Mouse (Mus musculus): Measurements from ENCODE around the gene Tmub2. TPM values are rescaled to one million over a fixed set of nuclear protein-coding genes. Genes with fewer than 3 reads are reported as not detected.
"Not testable (repeated sequence)": the region's sequence is repeated elsewhere in the genome, so short reads cannot be mapped to it uniquely, and the experiment has no call there.

Tmub2 gene
- polyA plus RNA-seq, 1 experiment from 2014 or later = 58.3 TPM

DNA sequence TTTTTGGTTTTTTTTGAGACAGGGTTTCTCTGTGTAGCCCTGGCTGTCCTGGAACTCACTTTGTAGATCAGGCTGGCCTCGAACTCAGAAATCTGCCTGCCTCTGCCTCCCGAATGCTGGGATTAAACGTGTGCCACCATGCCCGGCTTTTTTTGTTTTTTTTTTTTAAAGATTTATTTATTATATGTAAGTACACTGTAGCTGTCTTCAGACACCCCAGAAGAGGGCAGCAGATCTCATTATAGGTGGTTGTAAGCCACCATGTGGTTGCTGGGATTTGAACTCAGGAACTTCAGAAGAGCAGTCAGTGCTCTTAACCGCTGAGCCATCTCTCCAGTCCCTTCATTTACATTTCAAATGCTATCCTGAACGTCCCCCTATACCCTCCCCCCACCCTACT is 4.5 kb upstream of the Tmub2 start:
- H3K4me3 ChIP-seq (replicated peaks); H3K27ac ChIP-seq (replicated peaks); H3K9ac ChIP-seq; H3K27me3 ChIP-seq; H3K9me3 ChIP-seq (replicated peaks); H3K4me2 ChIP-seq (replicated peaks); H3K36me3 ChIP-seq; ATAC-seq (ENCODE audit: insufficient number of reproducible peaks, low FRiP score, low TSS enrichment, low read depth): not testable (repeated sequence)
- WGBS = 74% methylated on average over 6 of the region's 6 CpGs
- H3K4me1 ChIP-seq = peaks cover 16% of the 10 kb centered on the region

GRCm38 (mm10) chr11:102283922-102284321 is 809 bp upstream of the Tmub2 start:
- Histone ChIP-seq H3K4me3 (replicated peaks) (peak overlapping the region; percentile 83), H3K27ac (replicated peaks) (peak overlapping the region; percentile 91), H3K9ac (no peak overlapping the region; the same call in 1 of the 2 replicates), H3K4me2 (replicated peaks) (peak overlapping the region; percentile 76), H3K27me3 (no peaks in the 10 kb centered on the region), H3K36me3 (peaks cover 19% of the 10 kb centered on the region), H3K4me1 (peaks cover 21% of the 10 kb centered on the region), H3K9me3 (replicated peaks) (no peaks in the 10 kb centered on the region)
- ATAC-seq (ENCODE audit: insufficient number of reproducible peaks, low FRiP score, low TSS enrichment, low read depth) = no peak
- WGBS = 89% methylated on average over 6 of the region's 6 CpGs

DNA sequence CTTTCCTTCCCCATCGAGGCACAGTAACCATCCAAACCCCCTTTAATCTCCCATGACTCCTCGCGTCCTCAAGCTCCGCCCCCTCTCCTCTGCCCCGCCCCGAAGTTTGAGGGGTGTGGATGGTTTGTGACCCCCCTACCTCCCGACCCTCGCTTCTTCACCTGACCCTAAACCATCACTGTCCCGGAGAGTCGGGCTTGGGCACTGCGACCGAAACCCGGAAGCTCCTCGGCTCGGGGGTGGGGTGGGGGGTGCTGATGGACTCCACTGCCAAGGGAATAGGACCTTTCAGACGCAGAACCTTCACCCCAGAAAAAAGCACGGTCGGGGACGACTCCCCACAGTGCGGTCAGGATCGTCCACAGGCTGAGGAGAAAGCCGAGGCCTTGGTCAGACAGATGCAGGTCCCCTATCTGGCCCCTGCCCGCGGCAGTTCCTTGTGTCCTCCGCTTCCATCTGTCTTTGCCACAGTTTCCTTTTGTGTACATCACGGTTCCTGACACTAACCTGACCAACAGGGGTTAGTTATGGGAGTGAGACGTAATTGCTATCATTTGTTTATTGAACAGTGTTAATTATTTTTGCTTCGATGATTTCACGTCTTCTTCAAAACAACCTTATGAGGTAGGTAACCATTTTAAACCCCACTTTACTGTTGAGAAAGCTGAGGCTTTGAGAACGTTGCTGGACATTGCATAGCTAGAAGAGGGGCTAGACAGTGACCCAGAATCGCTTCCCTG is 534 bp downstream of the Tmub2 start:
- no peaks in the 10 kb centered on the region for H3K9me3 ChIP-seq (replicated peaks)
- no peaks in the 10 kb centered on the region for H3K27me3 ChIP-seq
- peaks cover 21% of the 10 kb centered on the region for H3K4me1 ChIP-seq
- peak overlapping the region; percentile 91 for H3K27ac ChIP-seq (replicated peaks)
- H3K4me2 ChIP-seq (replicated peaks) = peak overlapping the region; percentile 76
- H3K4me3 ChIP-seq (replicated peaks) = peak overlapping the region; percentile 83
- 4% methylated on average over 31 of the region's 31 CpGs for WGBS
- peak; percentile 61 for ATAC-seq (ENCODE audit: insufficient number of reproducible peaks, low FRiP score, low TSS enrichment, low read depth)
- peak overlapping the region; percentile 81 for H3K9ac ChIP-seq
- peaks cover 28% of the 10 kb centered on the region for H3K36me3 ChIP-seq

- Histone ChIP-seq H3K9me3 (replicated peaks) (no peaks in the 10 kb centered on the region), H3K4me2 (replicated peaks) (no peak overlapping the region), H3K9ac (no peak overlapping the region), H3K4me1 (peaks cover 21% of the 10 kb centered on the region), H3K4me3 (replicated peaks) (no peak overlapping the region), H3K36me3 (peaks cover 50% of the 10 kb centered on the region), H3K27ac (replicated peaks) (no peak overlapping the region), H3K27me3 (no peaks in the 10 kb centered on the region)
- 90% methylated on average over 8 of the region's 8 CpGs for WGBS
- no peak for ATAC-seq (ENCODE audit: insufficient number of reproducible peaks, low FRiP score, low TSS enrichment, low read depth)
Observed at GRCm38 (mm10) chr11:102287485-102287884, 2.8 kb downstream of the Tmub2 start.

DNA sequence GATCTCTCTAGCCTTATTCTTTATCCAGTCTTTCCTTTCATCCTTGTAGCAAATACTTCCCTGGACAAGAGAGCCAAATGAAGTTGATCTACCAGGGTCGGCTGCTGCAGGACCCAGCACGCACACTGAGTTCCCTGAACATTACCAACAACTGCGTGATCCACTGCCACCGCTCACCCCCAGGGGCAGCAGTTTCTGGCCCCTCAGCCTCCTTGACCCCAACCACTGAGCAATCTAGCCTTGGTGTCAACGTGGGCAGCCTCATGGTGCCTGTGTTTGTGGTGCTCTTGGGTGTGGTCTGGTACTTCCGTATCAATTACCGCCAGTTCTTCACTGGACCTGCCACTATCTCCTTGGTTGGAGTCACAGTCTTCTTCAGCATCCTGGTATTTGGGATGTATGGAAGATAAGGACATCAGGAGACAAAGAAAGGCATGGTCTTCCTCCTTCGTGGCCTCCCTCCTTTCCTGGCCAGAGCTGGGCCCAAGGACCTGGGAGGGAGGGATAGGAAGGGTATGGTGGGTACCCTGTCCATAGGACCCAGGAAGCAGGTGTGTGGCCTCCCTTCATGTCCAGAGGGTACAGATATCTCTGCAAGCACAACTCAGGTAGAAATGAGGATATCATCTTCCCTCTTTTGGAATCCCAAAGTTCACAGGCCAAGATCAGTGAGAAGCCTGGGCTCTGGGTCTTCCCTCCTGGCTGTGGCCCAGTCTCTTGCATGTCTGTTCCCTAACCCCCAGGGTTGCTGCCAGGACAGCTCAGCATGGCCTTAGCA is 3.5 kb downstream of the Tmub2 start:
- Histone ChIP-seq H3K36me3 (peaks cover 57% of the 10 kb centered on the region), H3K4me3 (replicated peaks) (no peak overlapping the region), H3K9ac (no peak overlapping the region), H3K9me3 (replicated peaks) (no peaks in the 10 kb centered on the region), H3K27me3 (no peaks in the 10 kb centered on the region), H3K4me2 (replicated peaks) (no peak overlapping the region), H3K4me1 (peaks cover 21% of the 10 kb centered on the region), H3K27ac (replicated peaks) (no peak overlapping the region)
- WGBS = 80% methylated on average over 8 of the region's 8 CpGs
- ATAC-seq (ENCODE audit: insufficient number of reproducible peaks, low FRiP score, low TSS enrichment, low read depth) = no peak

DNA sequence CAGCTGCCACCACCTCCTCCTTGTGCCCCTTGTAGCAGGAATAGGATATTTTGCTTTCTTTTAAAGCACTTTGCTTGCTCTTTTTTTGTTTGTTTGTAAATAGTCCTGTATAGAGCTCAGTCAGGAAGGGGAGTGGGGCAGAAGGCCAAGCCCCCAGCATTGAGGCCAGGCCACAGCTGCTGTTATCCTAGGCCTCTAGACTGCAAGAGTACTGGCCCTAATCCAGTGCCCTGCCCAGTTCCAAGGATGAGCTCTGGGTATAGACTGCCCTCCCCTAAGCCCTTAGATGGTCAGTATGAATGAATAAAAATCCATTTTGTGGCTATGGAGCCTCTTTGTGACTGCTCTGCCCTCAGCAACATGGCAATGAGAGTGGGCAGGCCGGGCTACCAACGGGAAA is 4.2 kb downstream of the Tmub2 start:
- no peak overlapping the region for H3K9ac ChIP-seq
- no peak for ATAC-seq (ENCODE audit: insufficient number of reproducible peaks, low FRiP score, low TSS enrichment, low read depth)
- H3K36me3 ChIP-seq = peaks cover 64% of the 10 kb centered on the region
- no peaks in the 10 kb centered on the region for H3K27me3 ChIP-seq
- H3K4me3 ChIP-seq (replicated peaks) = no peak overlapping the region
- H3K27ac ChIP-seq (replicated peaks) = 0 out of 2 replicates have a peak overlapping the region, but pooled peaks have one; percentile 34
- H3K4me1 ChIP-seq = peaks cover 22% of the 10 kb centered on the region
- H3K9me3 ChIP-seq (replicated peaks) = no peaks in the 10 kb centered on the region
- 60% methylated on average over 2 of the region's 2 CpGs for WGBS
- H3K4me2 ChIP-seq (replicated peaks) = no peak overlapping the region

DNA sequence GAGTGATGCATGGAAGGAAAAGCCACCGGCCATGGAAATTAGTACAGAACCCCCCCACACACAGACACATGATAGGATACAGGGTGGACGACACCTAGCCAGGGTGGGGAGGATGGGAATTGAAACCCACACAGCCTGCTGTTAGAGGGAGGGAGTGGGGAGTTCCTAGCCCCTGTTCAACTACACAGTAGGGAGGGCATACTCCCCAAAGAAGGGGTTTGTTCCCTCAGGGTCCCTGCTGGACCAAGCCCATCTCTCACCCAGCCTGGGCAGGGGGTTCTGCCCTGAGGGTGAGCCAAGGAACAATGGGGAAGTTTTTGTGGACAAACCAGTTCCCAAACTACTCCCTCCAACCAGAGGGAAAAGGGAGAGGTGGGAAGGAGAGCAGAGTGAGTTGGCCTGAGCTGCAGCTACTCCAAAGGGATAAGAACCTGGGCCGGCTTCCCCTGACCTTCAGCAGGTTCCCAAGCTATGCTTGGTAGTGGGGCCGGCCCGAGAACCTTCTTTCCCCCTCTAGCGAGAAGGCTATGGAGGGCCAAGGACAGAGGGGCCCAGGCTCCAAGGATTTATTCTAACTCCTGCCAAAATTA is 4.9 kb downstream of the Tmub2 start:
- WGBS = 41% methylated on average over 6 of the region's 6 CpGs
- Histone ChIP-seq H3K4me3 (replicated peaks) (no peak overlapping the region), H3K9ac (no peak overlapping the region), H3K27ac (replicated peaks) (0 out of 2 replicates have a peak overlapping the region, but pooled peaks have one; percentile 34), H3K9me3 (replicated peaks) (no peaks in the 10 kb centered on the region), H3K27me3 (no peaks in the 10 kb centered on the region), H3K4me2 (replicated peaks) (no peak overlapping the region), H3K36me3 (peaks cover 67% of the 10 kb centered on the region), H3K4me1 (peaks cover 29% of the 10 kb centered on the region)
- no peak for ATAC-seq (ENCODE audit: insufficient number of reproducible peaks, low FRiP score, low TSS enrichment, low read depth)

DNA sequence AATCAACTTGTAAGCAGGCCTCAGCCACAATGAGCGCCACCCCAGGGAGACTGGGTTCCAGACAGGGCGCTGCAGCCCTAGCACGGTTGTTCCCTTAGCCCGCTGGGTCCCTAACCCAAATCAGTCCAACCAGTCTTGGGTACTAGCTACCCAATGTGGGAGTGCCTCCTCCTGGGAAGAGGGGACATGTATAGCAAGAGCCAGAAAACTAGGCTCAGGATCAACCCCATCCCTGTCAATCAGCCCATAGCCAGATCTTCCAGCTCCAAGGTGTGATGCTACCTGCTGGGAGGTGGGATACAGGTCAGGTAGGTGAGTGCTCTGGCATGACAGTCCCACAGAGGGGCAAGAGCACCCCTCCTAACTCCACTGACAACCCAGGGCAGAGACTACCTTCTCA is 5.4 kb downstream of the Tmub2 start:
- Histone ChIP-seq H3K27me3 (no peaks in the 10 kb centered on the region), H3K27ac (replicated peaks) (no peak overlapping the region), H3K36me3 (peaks cover 67% of the 10 kb centered on the region), H3K4me3 (replicated peaks) (no peak overlapping the region), H3K4me2 (replicated peaks) (no peak overlapping the region), H3K9me3 (replicated peaks) (no peaks in the 10 kb centered on the region), H3K9ac (no peak overlapping the region), H3K4me1 (peaks cover 34% of the 10 kb centered on the region)
- 78% methylated on average over 4 of the region's 4 CpGs for WGBS
- ATAC-seq (ENCODE audit: insufficient number of reproducible peaks, low FRiP score, low TSS enrichment, low read depth) = no peak

DNA sequence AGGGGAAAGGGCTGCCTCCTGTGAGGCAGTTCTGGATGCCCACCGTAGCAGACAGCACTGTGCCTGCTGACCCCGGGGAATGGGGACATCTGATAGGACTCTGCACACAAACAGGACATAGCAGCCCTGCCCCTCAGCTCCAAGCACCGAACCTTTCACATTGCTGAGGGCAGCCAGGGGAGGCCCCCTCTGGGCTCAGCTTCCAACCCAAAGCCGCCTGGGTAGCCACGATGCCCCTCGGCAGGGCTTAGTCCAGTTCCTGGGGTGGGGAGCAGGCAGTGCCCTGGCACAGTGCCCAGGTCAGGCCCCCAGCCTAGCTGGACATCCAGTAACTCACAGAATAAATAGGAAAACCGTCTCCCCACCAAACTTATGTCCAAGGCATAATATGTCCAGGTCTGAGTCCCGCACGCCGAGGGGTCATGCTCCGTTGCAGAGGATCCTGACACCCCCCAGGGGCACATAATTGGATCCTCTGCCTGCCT is 6.4 kb downstream of the Tmub2 start:
- no peak overlapping the region for H3K4me3 ChIP-seq (replicated peaks)
- no peak overlapping the region for H3K4me2 ChIP-seq (replicated peaks)
- no peak overlapping the region for H3K9ac ChIP-seq
- peaks cover 33% of the 10 kb centered on the region for H3K4me1 ChIP-seq
- H3K36me3 ChIP-seq = peaks cover 67% of the 10 kb centered on the region
- WGBS = 74% methylated on average over 11 of the region's 11 CpGs
- H3K9me3 ChIP-seq (replicated peaks) = no peaks in the 10 kb centered on the region
- H3K27me3 ChIP-seq = no peaks in the 10 kb centered on the region
- H3K27ac ChIP-seq (replicated peaks) = no peak overlapping the region
- ATAC-seq (ENCODE audit: insufficient number of reproducible peaks, low FRiP score, low TSS enrichment, low read depth) = no peak

- H3K9ac ChIP-seq = no peak overlapping the region
- H3K27me3 ChIP-seq = no peaks in the 10 kb centered on the region
- peaks cover 48% of the 10 kb centered on the region for H3K36me3 ChIP-seq
- no peak overlapping the region for H3K4me2 ChIP-seq (replicated peaks)
- no peak overlapping the region for H3K4me3 ChIP-seq (replicated peaks)
- no peak for ATAC-seq (ENCODE audit: insufficient number of reproducible peaks, low FRiP score, low TSS enrichment, low read depth)
- 92% methylated on average over 13 of the region's 13 CpGs for WGBS
- H3K9me3 ChIP-seq (replicated peaks) = no peaks in the 10 kb centered on the region
- peaks cover 25% of the 10 kb centered on the region for H3K4me1 ChIP-seq
- no peak overlapping the region for H3K27ac ChIP-seq (replicated peaks)
Observed at GRCm38 (mm10) chr11:102293971-102294370, 9.2 kb downstream of the Tmub2 start.

GRCm38 (mm10) chr11:102294416-102294815 is 9.7 kb downstream of the Tmub2 start:
- no peak for ATAC-seq (ENCODE audit: insufficient number of reproducible peaks, low FRiP score, low TSS enrichment, low read depth)
- Histone ChIP-seq H3K27me3 (no peaks in the 10 kb centered on the region), H3K36me3 (peaks cover 47% of the 10 kb centered on the region), H3K9ac (peak overlapping the region; percentile 82; the same call in 1 of the 2 replicates), H3K4me3 (replicated peaks) (peak overlapping the region; percentile 80), H3K4me1 (peaks cover 25% of the 10 kb centered on the region), H3K4me2 (replicated peaks) (peak overlapping the region; percentile 2; the same call in 1 of the 2 replicates), H3K27ac (replicated peaks) (peak overlapping the region; percentile 99; the same call in 1 of the 2 replicates), H3K9me3 (replicated peaks) (no peaks in the 10 kb centered on the region)
- WGBS = 66% methylated on average over 5 of the region's 5 CpGs

All from embryonic facial prominence, embryonic 15.5 days (tissue).